Mouse (Mus musculus) retina, postnatal 1 day (tissue): ENCODE data around the gene Hivep1.

Source experiments
- DNase-seq: peaks from one replicate; pipeline ENCODE4 v3.0.0-alpha.2; 2012

Hivep1 gene

DNA sequence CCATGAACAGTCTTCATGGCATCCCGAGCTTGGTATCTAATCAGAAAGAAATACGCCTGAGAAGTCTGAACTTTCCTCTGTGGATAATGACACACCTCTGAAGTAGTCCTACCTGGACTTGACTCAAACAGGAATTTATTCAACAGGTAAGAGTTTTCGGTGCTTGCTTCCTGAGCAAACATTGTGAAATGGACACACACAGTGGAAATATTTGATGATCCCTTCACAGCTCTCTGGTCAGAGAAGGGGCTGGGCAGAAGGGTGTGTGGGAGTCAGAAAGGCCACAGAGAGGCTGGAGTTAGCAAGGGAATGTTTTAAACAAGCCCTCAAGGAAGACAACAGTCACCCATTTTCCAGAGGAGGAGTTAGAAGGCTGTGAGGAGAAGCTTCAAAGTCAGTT lies 186.7 kb downstream of the Hivep1 start:
- DNase-seq: no peak

DNA sequence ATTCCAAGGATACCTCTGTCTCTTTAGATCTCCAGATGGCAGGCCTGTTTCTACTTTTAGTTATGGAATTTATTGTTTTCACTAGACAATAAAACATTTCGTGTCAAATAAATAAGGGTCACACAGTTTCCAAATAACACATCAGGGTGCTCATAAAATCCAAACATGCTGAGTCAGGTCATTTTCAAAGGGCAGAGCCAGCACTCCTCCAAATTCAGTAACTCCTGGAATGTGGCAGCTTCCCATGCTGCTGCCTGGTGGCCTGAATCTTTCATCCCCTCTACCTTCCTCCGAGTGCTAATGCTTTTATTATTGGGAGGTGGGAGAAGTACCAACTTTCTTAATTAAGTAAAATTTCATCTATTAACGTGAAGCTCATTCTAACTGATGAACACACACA lies 190.3 kb downstream of the Hivep1 start:
- DNase-seq: no peak
